Comparison of ENCODE assay signal across 23 mouse cellular contexts in genomic region chr13:99183257-99183895, GRCm38 (mm10). TPM values are rescaled to one million over a fixed set of nuclear protein-coding genes. Genes with fewer than 3 reads are reported as not detected.
DNase-seq lines count a peak whose midpoint lies in the region; ATAC-seq and TF ChIP-seq lines count a peak whose summit lies in the region.
"Had no signal": no experiment of that assay in that cellular context is flagged by ENCODE, and none has a peak within 500 bp of the region (broad histone marks: within the 10 kb centered on the region; RNA-seq: fewer than 3 reads in every experiment).

No protein-coding gene starts in this region.

- H3K4me3 ChIP-seq in gastrocnemius, adult 2 months, result no peak overlapping the region
- H3K4me3 ChIP-seq in layer of hippocampus, adult 2 months, result no peak overlapping the region
- no peak overlapping the region for H3K4me3 ChIP-seq in intestine, postnatal 0 days (ENCODE audit: low read depth, low read length)
- H3K4me3 ChIP-seq: embryonic facial prominence, embryonic 13.5 days; hindbrain, embryonic 13.5 days; limb, embryonic 12.5 days; liver, embryonic 15.5 days; midbrain, embryonic 10.5 days; midbrain, embryonic 15.5 days; stomach, embryonic 15.5 days had no signal

- H3K9ac ChIP-seq in intestine, postnatal 0 days (ENCODE audit: low read depth, low read length), result no peak overlapping the region
- H3K9ac ChIP-seq: embryonic facial prominence, embryonic 13.5 days; forebrain, postnatal 0 days; hindbrain, embryonic 13.5 days; limb, embryonic 12.5 days; liver, embryonic 15.5 days; midbrain, embryonic 15.5 days; stomach, embryonic 15.5 days had no signal

- H3K36me3 ChIP-seq in intestine, postnatal 0 days (ENCODE audit: control insufficient read depth, insufficient read depth), result no peaks in the 10 kb centered on the region
- H3K36me3 ChIP-seq: embryonic facial prominence, embryonic 13.5 days; G1E; hindbrain, embryonic 13.5 days; limb, embryonic 12.5 days; liver, embryonic 15.5 days; midbrain, embryonic 10.5 days; midbrain, embryonic 15.5 days; stomach, embryonic 15.5 days had no signal

- WGBS in intestine, postnatal 0 days, result 81% methylated on average over 3 of the region's 3 CpGs

- H3K4me2 ChIP-seq in intestine, postnatal 0 days (replicated peaks; ENCODE audit: low read depth), result no peak overlapping the region
- H3K4me2 ChIP-seq: embryonic facial prominence, embryonic 13.5 days; hindbrain, embryonic 13.5 days; limb, embryonic 12.5 days; liver, embryonic 15.5 days; midbrain, embryonic 15.5 days; stomach, embryonic 15.5 days had no signal

- peak overlapping the region; percentile 89 for H3K27ac ChIP-seq in gastrocnemius, adult 2 months
- H3K27ac ChIP-seq in layer of hippocampus, adult 2 months, result peak overlapping the region; percentile 85
- no peak overlapping the region for H3K27ac ChIP-seq in intestine, postnatal 0 days (ENCODE audit: low read depth, low read length)
- H3K27ac ChIP-seq: embryonic facial prominence, embryonic 13.5 days; hindbrain, embryonic 13.5 days; limb, embryonic 12.5 days; liver, embryonic 15.5 days; midbrain, embryonic 10.5 days; midbrain, embryonic 15.5 days had no signal

- peak; percentile 66 for ATAC-seq in common myeloid progenitor, adult 5-6 weeks (replicated peaks; ENCODE audit: low read depth, poor library complexity, severe bottlenecking)
- peak; percentile 66 for ATAC-seq in megakaryocyte progenitor cell, adult 5-6 weeks (replicated peaks; ENCODE audit: poor library complexity)
- ATAC-seq in intestine, postnatal 0 days, result no peak
- ATAC-seq: forebrain, postnatal 0 days; midbrain, embryonic 15.5 days had no signal

- H3K9me3 ChIP-seq in intestine, postnatal 0 days (ENCODE audit: control insufficient read depth), result no peaks in the 10 kb centered on the region
- H3K9me3 ChIP-seq: embryonic facial prominence, embryonic 13.5 days; G1E; hindbrain, embryonic 13.5 days; limb, embryonic 12.5 days; liver, embryonic 15.5 days; midbrain, embryonic 10.5 days; midbrain, embryonic 15.5 days; stomach, embryonic 15.5 days had no signal

- no peak for TF ChIP-seq CTCF in gastrocnemius, adult 2 months (IDR thresholded peaks at IDR 0.05)
- TF ChIP-seq CTCF in layer of hippocampus, adult 2 months (conservative IDR thresholded peaks at IDR 0.05), result no peak
- no peak for TF ChIP-seq CTCF in intestine, postnatal 0 days (IDR thresholded peaks at IDR 0.05; ENCODE audit: low read depth)

- no peak for DNase-seq in gastrocnemius, adult 2 months
- DNase-seq in gastrocnemius, postnatal 25 days, result no peak
- no peak for DNase-seq in layer of hippocampus, adult 2 months (ENCODE audit: low spot score in 2 of 2)
- DNase-seq in layer of hippocampus, postnatal 10 days (ENCODE audit: low spot score in 2 of 2), result no peak
- DNase-seq: adrenal gland, adult 8-10 months; cerebellum, adult 9-10 months; cerebellum, postnatal 36 days; forebrain, postnatal 0 days; gastrocnemius, postnatal 10 days; heart, postnatal 36 days; kidney, adult 18-20 months; right cerebral cortex, postnatal 25 days had no signal

- no peaks in the 10 kb centered on the region for H3K4me1 ChIP-seq in intestine, postnatal 0 days (replicated peaks; ENCODE audit: control insufficient read depth, insufficient read depth, low read length)
- H3K4me1 ChIP-seq: embryonic facial prominence, embryonic 13.5 days; limb, embryonic 12.5 days; liver, embryonic 15.5 days; midbrain, embryonic 10.5 days; stomach, embryonic 15.5 days had no signal

- H3K27me3 ChIP-seq in intestine, postnatal 0 days (replicated peaks; ENCODE audit: control insufficient read depth, insufficient read depth, low read length), result no peaks in the 10 kb centered on the region
- H3K27me3 ChIP-seq: embryonic facial prominence, embryonic 13.5 days; hindbrain, embryonic 13.5 days; limb, embryonic 12.5 days; liver, embryonic 15.5 days; midbrain, embryonic 15.5 days; stomach, embryonic 15.5 days had no signal

- intact Hi-C loops in gastrocnemius, adult 2 months (cut with DNase I), result no loop called here

RNA-seq across cellular contexts. Expression of gene Zfp366, which starts 1.2 kb away (rescaled TPM):
- total RNA-seq in gastrocnemius, adult 2 months (2021), result 1 to 10 TPM; 3.1 to 7.8 TPM
- total RNA-seq in gastrocnemius, postnatal 25 days (2021), result 1 to 10 TPM; 3.4 to 3.9 TPM
- total RNA-seq in layer of hippocampus, adult 2 months (2021), result 1 to 10 TPM; 2.5 to 4.9 TPM
- total RNA-seq in layer of hippocampus, postnatal 10 days (2021), result 1 to 10 TPM; 6.2 to 6.7 TPM
- total RNA-seq in common myeloid progenitor, adult 5-6 weeks (2017), result 0.34 and 0.50 TPM in 2 replicates
- 0.17 and 0.57 TPM in 2 replicates for total RNA-seq in megakaryocyte progenitor cell, adult 5-6 weeks (2015)
- 0.10 and 0.29 TPM in 2 replicates for total RNA-seq in megakaryocyte progenitor cell, adult 5-6 weeks (2017)
- 0.38 and 0.39 TPM in 2 replicates for polyA plus RNA-seq in intestine, postnatal 0 days (2015; fragmentation: Nextera tagmentation; extraction: Ambion mirVana)
- polyA plus RNA-seq: G1E had no signal
